Mouse (Mus musculus) CH12F3 (cell line): ENCODE data around the gene Ptpn11.

ENCODE experiments used
- in situ Hi-C: fragments of 300-500 bp; cut with MboI; formaldehyde crosslinking; loops from 2 replicates; pipeline ENCODE4 v1.14.3; 2020; ENCODE audit warnings: low sequenced_read_pairs

The Ptpn11 gene

DNA sequence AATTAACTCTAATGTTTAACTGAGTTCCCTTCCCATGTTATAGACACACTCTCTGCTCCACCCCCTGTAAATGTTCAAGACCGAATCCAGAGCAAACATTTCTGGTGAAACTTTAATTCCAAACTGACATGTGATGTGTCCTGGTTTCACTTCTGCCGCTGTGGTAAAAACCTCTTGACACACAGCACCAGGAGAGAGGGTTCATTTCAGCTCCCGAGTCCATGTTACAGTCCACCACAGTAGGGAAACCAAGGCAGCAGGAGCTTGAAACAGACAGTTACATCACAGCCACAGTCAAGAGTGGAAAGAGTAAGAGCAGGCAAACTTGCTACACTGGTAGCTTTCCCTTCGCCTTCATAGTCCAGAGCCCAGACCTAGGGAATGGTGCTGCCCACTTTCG, 94.5 kb downstream of the Ptpn11 start:
- in situ Hi-C loops: no loop called here

GRCm38 (mm10) chr5:121093281-121093680, 97.9 kb downstream of the Ptpn11 start:
- in situ Hi-C loops: no loop called here

DNA sequence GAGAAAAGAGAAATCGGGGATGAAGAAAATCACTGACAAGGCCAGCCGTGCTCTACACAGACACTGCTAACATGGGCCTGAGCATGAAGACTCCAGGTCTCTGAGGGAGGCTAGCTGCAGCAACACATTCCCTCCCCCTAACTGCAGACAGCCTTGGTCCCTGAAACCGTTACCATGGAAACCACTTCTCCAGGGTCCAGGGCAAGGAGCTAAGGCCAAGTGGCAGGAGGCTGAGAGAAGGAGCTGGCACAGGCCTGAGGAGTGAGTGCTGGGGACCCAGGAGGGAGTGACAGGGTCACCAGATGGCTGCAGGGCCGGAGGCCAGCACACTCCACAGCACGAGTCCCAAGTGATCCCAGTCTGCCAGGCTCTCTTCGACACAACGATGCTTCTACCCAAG, 101.5 kb downstream of the Ptpn11 start:
- in situ Hi-C loops: no loop called here

- in situ Hi-C loops: no loop called here
Measured at GRCm38 (mm10) chr5:121087733-121088132, 103.5 kb downstream of the Ptpn11 start.

DNA sequence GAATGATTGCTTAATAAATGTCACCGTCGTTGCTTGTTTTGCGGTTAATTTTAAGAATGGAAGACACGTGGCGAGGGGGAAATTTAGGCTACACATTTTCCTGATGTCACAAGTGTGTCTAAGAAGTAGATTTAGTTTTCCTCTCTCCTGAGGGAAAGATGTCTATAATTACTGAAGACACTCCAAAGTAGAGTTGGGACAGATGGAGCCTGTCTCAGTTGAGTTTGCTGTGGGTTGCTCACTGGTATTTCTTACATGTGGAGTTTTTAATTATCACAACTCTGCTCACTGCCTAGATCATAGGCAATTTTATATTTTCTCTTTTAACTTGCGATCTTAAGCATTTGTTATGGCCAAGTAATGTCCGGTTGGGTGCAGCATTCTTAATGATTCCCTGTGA, 108.6 kb downstream of the Ptpn11 start:
- in situ Hi-C loops: no loop called here

GRCm38 (mm10) chr5:121081754-121082153, 109.4 kb downstream of the Ptpn11 start:
- in situ Hi-C loops: no loop called here
